Mouse (Mus musculus): ENCODE data around the gene Ppp1r21.

- TF ChIP-seq CTCF (IDR thresholded peaks at IDR 0.05; ENCODE audit: insufficient read depth, low read depth, low read length) (no peak), POLR2A (IDR thresholded peaks at IDR 0.05; ENCODE audit: insufficient read depth, low read depth, low read length) (no peak)
Measured at GRCm38 (mm10) chr17:88574811-88575210, 44.9 kb downstream of the Ppp1r21 start.
